Mouse (Mus musculus): ENCODE data around the gene Atp6v0b. TPM values are rescaled to one million over a fixed set of nuclear protein-coding genes. Genes with fewer than 3 reads are reported as not detected.
A peak's percentile ranks its signal among the peaks of the same experiment; 100 is the strongest.

Gene Atp6v0b
- total RNA-seq, 2 experiments from 2014 or later: 429 to 448 TPM

DNA sequence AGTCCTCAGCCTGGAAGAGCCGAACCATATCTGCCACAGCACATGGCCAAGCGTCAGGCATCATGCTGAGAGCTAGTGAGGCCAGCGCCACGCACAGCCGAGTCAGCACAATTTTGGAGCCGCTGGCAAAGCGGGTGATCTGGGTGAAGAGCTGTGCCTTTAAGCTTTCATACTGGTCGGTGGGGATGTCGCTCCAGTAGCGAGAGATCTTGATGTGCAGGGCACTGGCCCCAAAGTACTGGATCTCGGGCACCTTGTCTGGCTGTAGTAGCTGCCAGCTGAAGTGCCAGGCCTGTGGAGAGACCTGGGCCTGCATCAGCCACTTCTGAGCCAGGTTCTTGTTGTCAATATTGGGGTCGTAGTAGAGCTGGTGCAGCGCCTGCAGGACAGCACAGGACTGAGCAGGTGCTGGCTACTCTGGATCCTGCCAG, 25.0 kb upstream of the Atp6v0b start:
- DNase-seq (ENCODE audit: extremely low spot score in 1 of 2, low spot score in 1 of 2): no peak

DNA sequence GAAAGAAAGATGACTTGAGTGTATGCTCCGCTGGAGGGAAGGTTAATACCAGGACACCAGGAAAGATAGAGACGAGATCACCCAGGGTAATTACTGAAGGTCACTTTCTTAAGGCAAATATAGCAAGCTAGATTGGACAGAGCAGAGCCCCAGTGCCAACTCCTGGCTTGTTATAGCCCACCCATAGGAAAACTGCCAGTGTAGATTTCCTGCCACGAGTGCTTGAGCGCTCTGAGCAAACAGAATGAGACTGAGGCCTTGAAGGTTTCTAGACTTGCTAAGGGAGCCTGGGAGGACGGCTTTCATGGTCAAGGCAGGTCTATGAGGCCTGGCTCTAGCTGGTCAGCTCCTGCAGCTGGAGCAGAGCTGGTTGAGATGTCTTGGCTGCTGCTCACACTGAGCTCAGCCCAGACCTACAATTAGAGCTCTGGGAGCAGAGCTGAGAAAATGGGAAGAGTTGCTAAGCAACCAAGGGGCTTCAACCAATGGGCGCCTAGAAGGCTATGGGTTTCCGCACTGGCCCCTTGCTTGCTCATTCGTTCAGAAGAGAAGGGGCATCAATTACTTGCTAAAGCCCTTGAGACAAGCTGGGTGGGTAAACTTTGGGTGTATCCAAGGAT, 21.8 kb upstream of the Atp6v0b start:
- DNase-seq (ENCODE audit: extremely low spot score in 1 of 2, low spot score in 1 of 2): no peak

DNA sequence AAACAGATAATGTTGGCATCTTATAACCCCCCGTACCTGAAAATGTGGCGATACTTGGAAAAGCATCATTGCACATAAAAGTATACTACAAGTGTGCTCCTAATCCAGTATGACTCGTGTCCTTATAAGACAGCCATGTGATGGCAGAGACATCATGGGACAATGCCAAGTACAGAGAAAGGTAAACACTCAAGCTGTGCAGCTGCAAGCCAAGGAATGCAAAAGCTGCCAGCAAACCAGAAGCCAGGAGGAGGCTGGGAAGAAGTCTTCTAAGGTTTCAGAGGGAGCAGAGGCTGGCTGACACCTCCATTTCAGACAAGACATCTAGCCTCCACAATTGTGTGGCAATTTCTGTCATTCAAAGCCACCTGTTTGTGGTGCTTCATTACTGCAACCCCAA, 19.1 kb upstream of the Atp6v0b start:
- DNase-seq (ENCODE audit: extremely low spot score in 1 of 2, low spot score in 1 of 2): no peak

DNA sequence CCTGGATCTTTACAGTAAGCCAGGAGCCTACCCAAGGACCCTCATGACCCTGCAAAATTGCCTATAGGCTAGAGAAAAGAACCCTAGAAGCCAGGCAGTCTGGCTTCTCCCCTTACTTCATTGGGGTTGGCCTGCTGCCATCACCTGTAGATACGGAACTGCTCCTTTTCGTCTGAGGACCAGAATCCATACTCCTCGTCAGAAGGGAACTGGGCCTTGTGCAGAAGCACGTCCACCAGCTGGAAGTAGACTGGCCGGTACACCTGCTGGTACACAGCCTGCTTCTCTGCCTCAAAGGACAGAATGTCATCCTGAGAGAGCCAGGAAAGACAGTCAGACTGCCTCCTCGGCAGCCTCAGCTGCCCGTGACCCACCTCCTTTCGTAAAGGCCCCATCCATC, 17.6 kb upstream of the Atp6v0b start:
- no peak for DNase-seq (ENCODE audit: extremely low spot score in 1 of 2, low spot score in 1 of 2)

DNA sequence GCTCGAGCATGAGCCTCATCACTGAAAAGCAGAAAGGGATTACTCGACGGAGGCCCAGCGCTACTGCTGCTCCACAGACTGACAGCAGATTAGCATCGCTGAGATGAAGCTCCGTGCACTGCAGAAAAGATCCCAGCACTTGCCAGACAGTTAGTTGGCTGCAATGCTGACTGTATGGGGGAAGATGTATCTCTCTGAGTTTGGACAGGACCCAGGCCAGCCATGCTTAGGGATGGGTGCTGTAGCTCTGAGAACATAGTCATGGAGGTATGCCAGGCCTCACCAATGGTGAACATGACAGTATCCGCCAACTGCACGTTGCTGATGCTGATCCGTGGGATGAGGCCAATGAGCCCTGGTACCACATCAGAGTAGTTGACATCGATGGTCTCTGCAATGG, 17.0 kb upstream of the Atp6v0b start:
- no peak for DNase-seq (ENCODE audit: extremely low spot score in 1 of 2, low spot score in 1 of 2)

DNA sequence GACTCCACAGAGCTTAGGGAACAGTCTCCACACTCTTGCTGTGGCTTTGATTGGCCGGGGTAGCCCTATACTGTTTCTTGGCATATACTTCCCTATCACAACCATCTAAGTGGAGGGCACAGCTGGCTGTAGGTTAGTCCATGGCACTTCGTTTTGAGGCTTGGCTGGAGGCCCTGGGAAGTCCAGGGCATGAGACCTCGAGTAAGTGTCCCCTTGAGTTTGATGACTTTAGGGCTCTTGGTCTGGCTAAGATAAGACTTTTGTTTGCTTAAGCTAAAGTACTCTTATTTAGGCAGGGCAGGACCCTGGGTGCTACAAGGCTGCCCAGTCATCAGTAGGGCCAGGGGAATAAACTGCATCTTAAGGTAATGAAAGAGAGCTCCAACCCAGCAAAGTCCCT, 11.0 kb upstream of the Atp6v0b start:
- DNase-seq (ENCODE audit: extremely low spot score in 1 of 2, low spot score in 1 of 2): no peak

DNA sequence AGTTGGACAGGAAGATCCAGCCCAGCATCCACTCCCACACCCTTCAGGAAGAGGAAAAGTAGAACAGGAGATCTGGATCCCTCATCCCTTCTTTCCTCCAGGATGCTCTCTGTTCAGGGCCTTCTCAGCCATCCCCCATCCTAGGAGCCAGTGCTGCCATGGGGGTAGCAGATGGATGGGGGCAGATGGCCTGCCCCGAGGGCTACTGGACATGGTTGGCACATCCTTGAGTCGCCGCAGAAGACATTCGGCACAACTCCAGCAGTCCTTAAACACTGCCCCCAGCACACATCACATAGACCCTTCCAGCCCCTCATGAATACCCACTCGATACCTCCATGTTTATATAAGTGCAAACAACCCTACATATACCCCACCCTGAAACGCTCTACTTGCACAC, 8.9 kb upstream of the Atp6v0b start:
- no peak for DNase-seq (ENCODE audit: extremely low spot score in 1 of 2, low spot score in 1 of 2)

DNA sequence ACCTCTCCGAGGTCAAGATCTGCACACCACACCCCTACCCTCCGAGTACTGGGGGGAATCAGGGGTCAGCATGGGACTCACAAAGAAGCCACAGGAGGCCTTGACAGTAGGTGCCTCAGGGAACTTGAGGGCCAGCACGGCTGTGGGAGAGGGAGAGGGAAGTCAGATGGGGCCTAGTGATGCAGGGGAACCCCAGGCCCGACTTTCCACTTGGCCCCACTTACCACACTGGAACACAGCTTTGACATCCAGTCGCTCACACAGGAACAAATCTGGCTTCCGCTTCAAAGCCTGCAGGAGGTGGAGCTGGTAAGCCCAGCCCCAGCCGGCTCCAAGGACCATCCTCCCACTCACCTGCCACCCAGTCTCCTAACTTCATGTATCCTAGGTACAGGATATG, 8.2 kb upstream of the Atp6v0b start:
- DNase-seq (ENCODE audit: extremely low spot score in 1 of 2, low spot score in 1 of 2): no peak

DNA sequence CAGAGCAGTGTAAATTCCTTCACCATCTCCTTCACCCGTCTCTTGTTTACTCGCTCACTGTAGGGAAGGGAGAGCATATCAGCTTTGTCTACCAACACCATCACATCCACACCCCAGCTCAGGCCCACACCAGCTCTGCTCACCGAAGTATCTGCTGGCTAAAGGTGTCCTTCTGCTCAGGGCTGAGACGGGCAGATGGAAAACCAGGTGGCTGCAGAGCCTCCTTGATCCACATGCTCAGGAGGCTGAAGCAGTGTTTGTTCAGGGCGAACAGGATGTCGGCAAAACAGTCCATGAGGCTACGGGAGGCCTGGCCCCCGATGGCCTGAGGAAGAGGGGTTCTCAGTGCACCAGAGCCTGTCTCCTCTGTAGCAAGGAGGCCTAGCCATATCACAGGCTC, 7.5 kb upstream of the Atp6v0b start:
- no peak for DNase-seq (ENCODE audit: extremely low spot score in 1 of 2, low spot score in 1 of 2)

DNA sequence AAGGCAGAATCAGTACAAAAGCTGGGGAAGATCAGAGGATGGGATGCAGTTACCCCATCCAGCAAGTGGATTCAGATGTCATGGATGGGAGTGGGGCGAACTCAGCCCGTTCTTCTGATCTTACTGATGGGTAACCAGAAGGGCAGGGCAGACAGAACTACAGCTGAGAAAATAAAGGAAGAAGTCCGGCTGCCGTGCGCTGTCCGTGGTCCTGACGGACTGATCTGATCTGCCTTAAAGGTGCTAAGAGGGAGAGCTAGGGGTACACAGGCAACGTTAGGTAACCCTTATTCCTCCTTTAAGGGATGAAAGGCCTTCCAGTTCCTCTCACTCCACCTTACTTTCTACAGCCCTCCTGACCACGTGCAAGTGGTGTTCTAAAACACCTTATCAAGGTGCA, 6.2 kb upstream of the Atp6v0b start:
- DNase-seq (ENCODE audit: extremely low spot score in 1 of 2, low spot score in 1 of 2): no peak

DNA sequence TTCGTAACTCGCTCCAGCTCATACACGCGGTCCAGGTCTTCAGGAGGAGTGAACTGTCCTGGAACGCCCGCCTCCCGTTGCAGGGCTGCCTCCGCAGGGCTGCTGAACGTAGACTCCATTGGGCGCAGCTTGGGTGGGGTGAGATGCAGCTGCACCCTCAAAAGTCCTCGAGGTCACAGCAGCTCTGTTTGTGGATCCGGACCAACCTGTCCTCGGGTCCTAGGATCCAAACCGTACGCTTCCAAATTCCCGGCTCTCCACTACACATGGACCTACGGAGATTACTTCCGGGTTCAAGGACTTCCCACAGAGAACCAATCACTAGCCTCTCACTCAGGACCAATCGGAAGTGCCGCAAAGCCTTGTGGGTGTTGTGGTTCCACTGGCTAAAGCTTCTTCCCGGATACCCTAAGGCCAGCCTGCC, 4.6 kb upstream of the Atp6v0b start, which contains the start of gene Dph2:
Gene Dph2, minus strand, starts transcription at position 295 of the 424 bp plus-strand sequence.
- DNase-seq (ENCODE audit: extremely low spot score in 1 of 2, low spot score in 1 of 2): peak in 1 of 2 experiments; percentile 64

DNA sequence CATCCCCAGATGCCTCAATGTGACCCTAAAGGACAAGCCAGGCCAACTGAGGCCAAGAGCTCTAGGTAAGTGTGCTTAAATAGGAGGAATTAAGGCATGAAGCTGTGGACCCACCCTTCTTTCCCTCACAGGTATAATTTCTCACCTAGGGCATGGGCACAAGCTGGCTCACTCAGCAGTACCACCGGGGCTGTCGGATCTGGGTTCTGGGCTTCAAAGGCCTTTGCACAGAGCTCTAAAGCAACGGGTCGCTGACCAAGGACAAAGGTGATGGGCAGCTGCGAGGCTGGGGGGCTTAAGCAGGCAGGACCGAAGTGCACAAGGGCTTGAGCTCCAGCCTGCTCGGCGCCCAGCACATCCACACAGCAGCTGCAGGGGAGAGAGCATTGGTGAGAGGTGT, 3.6 kb upstream of the Atp6v0b start:
- DNase-seq (ENCODE audit: extremely low spot score in 1 of 2, low spot score in 1 of 2): no peak

DNA sequence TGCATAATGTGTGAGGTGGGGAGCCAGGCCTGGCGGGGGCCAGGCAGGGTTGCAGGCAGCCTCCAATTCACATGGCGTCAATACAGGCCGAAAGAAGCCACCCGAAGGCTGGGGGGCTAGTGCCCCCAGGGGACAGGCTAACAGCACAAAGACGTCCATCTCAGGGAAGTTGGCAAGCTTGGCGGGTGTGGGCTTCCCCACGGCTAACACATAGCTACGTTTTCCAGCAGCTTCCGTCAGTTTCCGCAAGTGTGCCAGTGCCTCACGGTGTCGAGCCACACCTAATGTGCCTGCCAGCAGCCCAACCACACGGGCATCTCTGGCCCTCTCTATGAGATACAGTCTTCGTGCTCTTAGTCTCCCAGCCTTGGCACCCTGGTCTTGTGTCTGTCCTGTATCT, 2.9 kb upstream of the Atp6v0b start:
- DNase-seq (ENCODE audit: extremely low spot score in 1 of 2, low spot score in 1 of 2): no peak

DNA sequence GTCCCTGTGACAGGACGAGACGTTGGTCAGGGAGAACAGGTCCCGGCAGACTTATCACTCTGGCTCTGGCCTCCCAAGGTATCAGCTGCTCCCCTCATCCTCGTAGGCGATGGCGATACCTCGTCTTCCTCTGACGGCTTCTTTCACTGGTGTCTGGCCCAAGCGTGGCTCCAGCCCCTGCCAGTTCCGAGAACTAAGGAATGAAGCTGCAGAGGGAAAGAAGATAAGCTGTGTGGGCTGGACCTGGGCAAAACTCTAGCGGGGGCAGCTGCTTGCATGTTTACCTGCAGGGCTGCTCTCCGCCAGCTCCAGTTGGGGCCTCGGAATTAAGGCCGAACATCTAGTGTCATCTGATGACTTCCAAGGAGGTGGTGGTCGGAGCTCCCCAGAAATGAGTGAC, 2.3 kb upstream of the Atp6v0b start:
- no peak for DNase-seq (ENCODE audit: extremely low spot score in 1 of 2, low spot score in 1 of 2)

DNA sequence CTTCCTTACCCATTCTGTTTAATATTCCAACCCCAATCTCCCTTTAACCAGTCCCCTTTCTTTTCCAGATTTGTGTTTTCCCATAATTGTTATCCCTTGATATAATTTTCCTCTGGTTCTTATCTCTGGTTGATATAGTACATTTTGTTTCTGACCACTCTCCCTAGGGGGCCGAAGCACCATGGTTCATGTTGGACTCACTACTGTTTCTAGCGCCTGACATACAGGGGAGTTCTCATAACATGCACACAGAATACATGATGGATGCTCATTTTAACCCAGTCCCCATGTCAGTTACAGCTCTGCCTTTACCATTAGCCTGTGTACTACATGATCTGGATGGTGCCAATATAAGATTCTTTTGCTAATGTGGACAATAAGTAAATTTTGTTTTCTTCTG, 787 bp upstream of the Atp6v0b start:
- DNase-seq (ENCODE audit: extremely low spot score in 1 of 2, low spot score in 1 of 2): no peak

DNA sequence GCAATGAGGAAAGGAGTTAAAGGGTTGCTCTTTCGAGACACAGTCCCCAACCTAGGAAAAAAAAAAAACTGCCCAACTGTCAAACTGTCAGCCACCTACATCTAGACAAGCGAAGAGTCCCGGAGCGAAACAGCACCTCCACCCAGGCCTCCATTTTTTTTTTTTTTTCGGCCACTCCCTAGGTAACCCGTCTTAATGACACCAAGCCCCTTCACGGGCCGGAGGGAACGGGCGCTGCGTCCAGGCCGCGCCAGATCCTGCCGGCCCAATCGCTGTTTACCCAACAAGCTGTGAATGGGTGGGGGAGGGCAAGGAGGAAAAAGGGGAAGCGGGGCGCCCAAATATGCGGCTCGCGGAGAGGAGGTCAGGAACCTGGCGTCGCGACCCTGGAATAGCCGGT, 489 bp downstream of the Atp6v0b start:
- no peak for DNase-seq (ENCODE audit: extremely low spot score in 1 of 2, low spot score in 1 of 2)

DNA sequence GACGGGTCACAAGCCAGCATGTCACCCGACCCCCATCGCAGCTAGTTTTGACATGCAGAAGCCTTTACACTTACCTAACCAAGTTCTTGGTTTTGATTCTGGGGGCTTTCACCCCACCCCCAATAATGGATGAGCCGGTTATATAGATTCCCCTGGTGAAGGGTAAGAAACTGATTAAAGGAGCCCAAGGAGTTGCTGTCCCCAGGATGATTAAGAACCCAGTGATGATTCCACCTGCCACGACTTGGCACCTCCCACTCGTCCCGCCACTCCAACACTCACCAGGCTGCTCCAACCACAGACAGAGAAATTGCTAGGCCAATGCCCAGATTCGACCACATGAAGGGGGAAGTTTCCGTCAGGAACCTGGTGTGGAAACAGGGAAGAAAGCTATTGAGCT, 1.1 kb downstream of the Atp6v0b start:
- no peak for DNase-seq (ENCODE audit: extremely low spot score in 1 of 2, low spot score in 1 of 2)

DNA sequence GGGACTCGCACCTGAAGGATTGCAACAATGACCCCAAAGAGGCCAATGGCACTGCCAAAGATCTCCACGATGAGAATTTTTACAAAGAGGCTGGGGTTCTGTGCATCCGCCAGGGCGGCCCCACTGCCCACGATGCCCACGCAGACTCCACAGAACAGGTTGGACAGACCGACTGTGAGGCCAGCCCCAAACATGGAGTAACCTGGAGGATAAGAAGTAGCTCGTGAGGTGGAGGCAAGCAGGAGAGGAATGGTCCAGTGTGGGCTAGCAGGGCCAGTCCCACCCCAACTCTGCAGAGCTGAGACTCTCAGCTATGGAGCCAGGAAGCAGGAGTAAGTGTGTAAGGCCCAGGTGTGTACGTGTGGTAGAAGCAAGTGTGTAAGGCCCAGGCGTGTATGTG, 2.0 kb downstream of the Atp6v0b start:
- DNase-seq (ENCODE audit: extremely low spot score in 1 of 2, low spot score in 1 of 2): no peak

DNA sequence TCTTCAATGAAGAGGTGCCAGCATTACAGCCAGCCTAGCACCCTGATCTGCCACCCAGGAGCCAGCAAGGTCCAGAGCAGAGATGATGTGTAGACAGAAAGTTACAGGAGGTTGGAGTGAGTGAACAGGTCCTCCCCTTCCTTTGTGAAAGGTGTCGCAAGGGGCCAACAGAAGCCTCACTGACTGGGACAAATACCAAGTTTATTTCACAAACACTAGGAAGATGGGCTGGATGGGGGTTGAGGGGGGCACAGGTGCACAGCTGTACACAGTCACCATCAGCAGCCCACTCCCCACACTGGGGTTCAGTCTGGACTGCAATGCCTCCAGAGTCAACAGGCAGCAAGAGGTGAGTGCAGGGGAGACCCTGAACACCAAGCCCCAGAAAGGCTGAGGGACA, 3.0 kb downstream of the Atp6v0b start:
- DNase-seq (ENCODE audit: extremely low spot score in 1 of 2, low spot score in 1 of 2): no peak

DNA sequence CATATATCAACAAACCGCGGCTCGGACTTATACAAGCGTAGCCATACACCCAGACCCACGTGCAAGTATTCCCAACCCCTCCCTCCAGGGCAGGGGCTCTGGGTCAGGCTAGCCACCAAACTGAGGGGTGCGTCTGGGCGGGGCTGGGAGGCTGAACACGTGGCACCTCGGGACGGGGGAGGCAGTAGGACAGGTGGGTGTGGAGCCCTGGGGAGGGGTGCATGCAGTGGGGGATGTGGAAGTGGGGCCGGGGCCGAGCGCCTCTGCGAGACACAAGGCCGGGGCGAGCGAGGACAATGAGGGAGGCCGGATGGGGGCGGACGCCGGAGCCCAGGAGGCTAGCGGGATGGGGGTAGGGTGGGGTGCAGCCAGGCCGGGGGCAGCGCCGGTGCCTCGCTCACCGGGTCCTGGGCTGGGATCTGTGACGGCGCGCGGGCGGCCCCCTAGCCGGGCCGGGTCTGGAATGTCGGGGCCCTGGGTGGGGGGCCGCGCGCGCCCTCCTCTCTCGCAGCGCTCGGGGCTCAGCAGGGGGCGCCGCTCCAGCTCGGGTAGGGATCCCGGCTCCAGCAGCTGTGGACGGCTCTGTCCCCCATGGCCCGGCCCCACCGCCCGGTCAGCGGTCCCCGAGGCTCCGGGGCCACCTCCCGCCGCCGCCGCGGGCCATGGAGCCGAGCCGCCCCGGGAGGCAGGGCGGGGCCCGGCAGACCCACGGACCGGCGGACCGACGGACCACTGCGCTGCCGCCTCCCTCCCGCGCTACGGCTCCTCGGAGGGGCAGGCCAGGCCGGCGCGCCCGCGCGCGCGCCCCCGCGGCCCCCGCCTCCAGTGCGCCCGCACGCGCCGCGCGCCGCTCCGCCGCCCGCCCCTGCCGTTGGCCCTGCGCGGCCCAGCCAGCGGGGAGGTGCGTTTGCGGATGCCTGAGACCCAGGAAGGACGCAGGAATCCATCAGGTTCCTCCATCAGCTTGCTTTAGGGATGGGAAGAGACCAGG, 4.1 kb downstream of the Atp6v0b start, which contains the start of gene B4galt2:
Gene B4galt2, minus strand, starts transcription at position 787 of the 991 bp plus-strand sequence.
- peak; percentile 63 to 68 for DNase-seq (ENCODE audit: extremely low spot score in 1 of 2, low spot score in 1 of 2)

DNA sequence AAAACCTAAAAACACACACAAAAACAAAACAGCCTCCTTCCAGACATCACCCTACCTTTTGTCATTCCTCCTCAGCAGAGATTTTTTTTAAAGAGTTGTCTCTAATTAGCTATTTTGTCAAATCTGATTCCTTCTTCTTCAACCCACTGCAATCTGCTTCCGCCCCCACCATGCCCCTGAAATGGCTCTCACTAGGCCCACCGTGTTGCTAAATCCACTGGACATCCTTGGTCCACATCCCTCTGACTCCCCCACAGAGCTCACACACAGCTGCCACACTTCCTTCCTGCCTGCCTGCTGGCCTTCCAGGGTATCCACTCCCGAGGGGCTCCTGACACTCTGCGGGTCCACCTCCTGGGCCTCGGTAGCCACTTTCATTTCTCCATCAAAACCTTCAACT, 8.4 kb downstream of the Atp6v0b start:
- no peak for DNase-seq (ENCODE audit: extremely low spot score in 1 of 2, low spot score in 1 of 2)

DNA sequence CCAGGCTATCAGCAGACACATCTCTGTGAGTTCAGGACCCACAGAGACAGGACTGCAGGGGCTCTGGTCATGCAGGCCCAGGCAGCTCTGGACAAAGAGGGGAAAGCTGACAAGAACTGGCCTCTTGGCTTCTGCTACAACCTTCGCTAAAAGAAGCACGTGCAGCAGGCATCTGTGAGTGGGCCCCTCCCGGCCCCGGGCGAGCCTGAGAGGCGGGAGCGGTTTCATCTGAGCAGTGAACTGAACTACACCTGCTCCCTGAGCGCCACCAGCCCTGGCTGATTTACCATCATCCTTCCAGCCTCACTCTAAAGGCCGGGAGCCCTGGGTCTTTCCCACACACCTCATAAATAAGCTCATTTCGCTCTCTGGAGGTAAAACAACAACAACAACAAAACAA, 8.8 kb downstream of the Atp6v0b start:
- DNase-seq (ENCODE audit: extremely low spot score in 1 of 2, low spot score in 1 of 2): no peak

Measured in layer of hippocampus, postnatal 25 days (tissue).